Mouse (Mus musculus) activated CD4-positive, CD25-positive, alpha-beta regulatory T cell, adult 4 months (primary cell): ENCODE results near the gene Marcksl1. TPM values are rescaled to one million over a fixed set of nuclear protein-coding genes. Genes with fewer than 3 reads are reported as not detected.

Experiments
- ATAC-seq: one replicate; pipeline ENCODE4 v1.8.0; 2017
- polyA plus RNA-seq, 2 experiments: library from polyadenylated mRNA; unstranded; fragments of 100-300 nt; shearing (Covaris generic); gene quantifications; one replicate each; pipeline ENCODE4 v1.2.1; 2017

The Marcksl1 gene
- polyA plus RNA-seq, 2 experiments from 2014 or later: 3.6 to 3.8 TPM

DNA sequence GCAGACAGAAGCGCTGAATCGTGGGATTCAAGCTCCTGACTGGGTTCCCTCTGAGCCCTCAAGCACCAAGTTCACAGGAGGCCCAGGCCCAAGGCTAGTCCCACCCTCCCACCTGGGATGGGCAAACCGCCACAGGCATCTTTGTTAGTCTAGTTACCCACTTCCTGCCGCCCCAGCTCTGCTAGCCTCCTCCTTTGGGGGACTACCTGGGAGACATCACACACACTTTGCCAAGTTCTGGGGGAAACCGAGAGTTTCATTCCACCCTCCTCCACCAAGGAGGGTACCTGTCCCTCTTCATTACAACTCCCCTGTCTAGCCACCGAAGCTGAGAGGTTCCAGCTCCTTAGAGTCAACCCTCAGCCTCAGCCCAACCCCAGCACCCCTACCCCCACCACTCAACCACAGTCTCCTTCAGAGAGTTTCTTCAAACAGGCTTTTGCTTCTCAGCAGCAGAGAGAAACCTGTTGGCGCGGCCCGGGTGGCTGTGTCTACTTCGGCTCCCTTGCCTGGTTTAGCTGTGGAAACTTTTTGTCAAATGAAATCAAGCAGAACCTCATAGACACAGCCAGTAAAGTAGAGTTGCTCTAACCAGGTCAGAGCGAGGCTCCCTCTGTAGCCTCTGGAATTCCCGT lies 45.1 kb downstream of the Marcksl1 start:
- ATAC-seq: peak; percentile 78

DNA sequence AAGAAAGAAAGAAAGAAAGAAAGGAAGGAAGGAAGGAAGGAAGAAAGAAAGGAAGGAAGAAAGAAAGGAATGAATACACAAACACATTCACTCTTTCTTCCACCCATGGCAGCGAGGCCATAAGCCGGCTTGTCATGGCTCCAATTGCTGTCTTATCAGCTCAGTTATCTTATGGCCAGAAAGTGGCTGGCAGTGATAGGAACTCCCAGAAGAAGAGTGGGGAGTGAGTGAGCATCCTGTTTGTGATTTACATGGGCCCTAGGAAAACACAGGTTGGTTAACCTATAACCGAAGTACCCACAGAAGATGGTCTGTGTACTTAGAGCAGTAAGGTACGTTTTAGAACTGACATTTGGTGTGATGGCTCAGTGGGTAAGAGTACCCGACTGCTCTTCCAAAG lies 47.8 kb downstream of the Marcksl1 start:
- ATAC-seq: no peak

GRCm38 (mm10) chr4:129563718-129564117 lies 50.3 kb downstream of the Marcksl1 start:
- ATAC-seq: no peak

- ATAC-seq: peak; percentile 50
Measured at GRCm38 (mm10) chr4:129565139-129565538, 51.8 kb downstream of the Marcksl1 start.

Other genes starting within 250 kb of the Marcksl1 start
- gene Sync, start 226.0 kb upstream of the Marcksl1 start, polyA plus RNA-seq: under 1 TPM; 0.46 to 0.48 TPM
- gene Rbbp4, start 178.2 kb upstream of the Marcksl1 start, polyA plus RNA-seq: 100 to 1,000 TPM; 309 to 413 TPM
- gene Zbtb8os, start 177.9 kb upstream of the Marcksl1 start, polyA plus RNA-seq: 100 to 1,000 TPM; 117 TPM
- 1 to 10 TPM; 4.4 to 5.3 TPM for gene Zbtb8a, start 135.5 kb upstream of the Marcksl1 start, polyA plus RNA-seq
- gene Zbtb8b, start 72.7 kb upstream of the Marcksl1 start, polyA plus RNA-seq: not detected
- gene Bsdc1, start 52.0 kb upstream of the Marcksl1 start, polyA plus RNA-seq: 10 to 100 TPM; 22.7 to 24.8 TPM
- gene Tssk3, start 22.6 kb upstream of the Marcksl1 start, polyA plus RNA-seq: not detected
- gene Fam229a, start 22.4 kb upstream of the Marcksl1 start, polyA plus RNA-seq: not detected
- 100 to 1,000 TPM; 225 to 283 TPM for gene Hdac1, start 29.1 kb downstream of the Marcksl1 start, polyA plus RNA-seq
- gene Lck, start 60.1 kb downstream of the Marcksl1 start, polyA plus RNA-seq: 1,000 to 10,000 TPM; 1,301 to 1,674 TPM
- 1 to 10 TPM; 1.3 to 1.6 TPM for gene Fam167b, start 65.0 kb downstream of the Marcksl1 start, polyA plus RNA-seq
- gene Eif3i, start 87.1 kb downstream of the Marcksl1 start, polyA plus RNA-seq: 100 to 1,000 TPM; 377 to 435 TPM
- 100 to 1,000 TPM; 296 to 341 TPM for gene Tmem234, start 87.1 kb downstream of the Marcksl1 start, polyA plus RNA-seq
- gene Dcdc2b, start 100.7 kb downstream of the Marcksl1 start, polyA plus RNA-seq: 1 to 10 TPM; 2.9 to 3.3 TPM
- gene Iqcc, start 105.5 kb downstream of the Marcksl1 start, polyA plus RNA-seq: 10 to 100 TPM; 48.2 to 51.8 TPM
- 10 to 100 TPM; 36.2 to 40.4 TPM for gene Ccdc28b, start 110.4 kb downstream of the Marcksl1 start, polyA plus RNA-seq
- gene Txlna, start 127.5 kb downstream of the Marcksl1 start, polyA plus RNA-seq: 10 to 100 TPM; 21.0 to 33.3 TPM
- 10 to 100 TPM in 1 of 2 experiments, 1 to 10 TPM in 1; 7.4 to 11.2 TPM for gene Kpna6, start 159.2 kb downstream of the Marcksl1 start, polyA plus RNA-seq
- gene Tmem39b, start 183.3 kb downstream of the Marcksl1 start, polyA plus RNA-seq: 10 to 100 TPM in 1 of 2 experiments, 1 to 10 TPM in 1; 7.6 to 15.6 TPM
- 10 to 100 TPM; 34.4 to 34.7 TPM for gene Khdrbs1, start 228.7 kb downstream of the Marcksl1 start, polyA plus RNA-seq